Mouse (Mus musculus) MEL (cell line): Measurements from ENCODE around the gene Anxa9. TPM values are rescaled to one million over a fixed set of nuclear protein-coding genes. Genes with fewer than 3 reads are reported as not detected.
A peak's percentile ranks its signal among the peaks of the same experiment; 100 is the strongest.

Source experiments
- DNase-seq: peaks from one replicate; pipeline ENCODE4 v3.0.0; 2011; ENCODE audit warnings: low read depth, low spot score
- H3K27ac ChIP-seq: 2 replicates; pipeline ENCODE4 v1.5.1; 2012; ENCODE audit warnings: low read depth, mild to moderate bottlenecking, control low read depth, low read length, moderate library complexity; ENCODE audit not compliant: control insufficient read depth
- H3K27me3 ChIP-seq, 2 experiments: fragments of 150-350 bp in 1 of 2; sonication (generic) in 1 of 2; 2 replicates each; pipeline ENCODE4 v1.6.1; 2012; ENCODE audit warnings: low read length in 2 of 2, mild to moderate bottlenecking in 2 of 2, improper control_type of control experiment in 1 of 2, moderate library complexity in 1 of 2; ENCODE audit not compliant: insufficient read depth in 2 of 2, control insufficient read depth in 1 of 2
- H3K36me3 ChIP-seq, 2 experiments: 2 replicates each; pipeline ENCODE4 v1.6.1; 2012 to 2014; ENCODE audit warnings: low read length in 2 of 2, improper control_type of control experiment in 1 of 2, inconsistent platforms in 1 of 2, mild to moderate bottlenecking in 1 of 2; ENCODE audit not compliant: insufficient read depth in 2 of 2, control insufficient read depth in 1 of 2
- H3K4me1 ChIP-seq, 2 experiments: fragments of 150-350 bp in 1 of 2; sonication (generic) in 1 of 2; 2 replicates each; pipeline ENCODE4 v1.6.1; 2012; ENCODE audit warnings: low read length in 2 of 2, improper control_type of control experiment in 1 of 2, mild to moderate bottlenecking in 1 of 2; ENCODE audit not compliant: insufficient read depth in 2 of 2, control insufficient read depth in 1 of 2
- H3K4me3 ChIP-seq, 2 experiments: fragments of 150-350 bp in 1 of 2; sonication (generic) in 1 of 2; 2 replicates each; pipeline ENCODE4 v1.5.1; 2012; ENCODE audit warnings: low read depth in 2 of 2, low read length in 2 of 2, mild to moderate bottlenecking in 2 of 2, moderate library complexity in 2 of 2, control low read depth in 1 of 2, improper control_type of control experiment in 1 of 2; ENCODE audit not compliant: control insufficient read depth in 1 of 2, insufficient read depth in 1 of 2
- H3K79me2 ChIP-seq: 2 replicates; pipeline ENCODE4 v1.6.1; 2012; ENCODE audit warnings: mild to moderate bottlenecking, low read length, moderate library complexity; ENCODE audit not compliant: control insufficient read depth, poor library complexity, insufficient read depth
- H3K9ac ChIP-seq: 2 replicates; pipeline ENCODE4 v1.6.1; 2012; ENCODE audit warnings: low read depth, mild to moderate bottlenecking, control low read depth, low read length, moderate library complexity; ENCODE audit not compliant: control insufficient read depth, poor library complexity, severe bottlenecking
- H3K9me3 ChIP-seq: fragments of 150-350 bp; sonication (generic); replicated peaks from 2 replicates; pipeline ENCODE4 v1.6.1; 2012; ENCODE audit warnings: mild to moderate bottlenecking, low read length, improper control_type of control experiment, moderate library complexity; ENCODE audit not compliant: insufficient read depth
- BHLHE40 ChIP-seq: IDR thresholded peaks from 2 replicates; pipeline ENCODE4 v1.6.1; 2012; ENCODE audit warnings: low read depth, mild to moderate bottlenecking, inconsistent platforms, low read length, improper control_type of control experiment, borderline replicate concordance
- CHD1 ChIP-seq: IDR thresholded peaks from 2 replicates; pipeline ENCODE4 v1.6.1; 2012; ENCODE audit warnings: low read depth, mild to moderate bottlenecking, inconsistent platforms, low read length, improper control_type of control experiment
- CHD2 ChIP-seq: IDR thresholded peaks from 2 replicates; pipeline ENCODE4 v1.6.1; 2011; ENCODE audit warnings: low read length, improper control_type of control experiment
- CTCF ChIP-seq, 3 experiments: IDR thresholded peaks in 2 of 3; conservative IDR thresholded peaks in 1 of 3; 2 replicates each; pipeline ENCODE4 v1.5.1; 2011 to 2012; ENCODE audit warnings: low read length in 3 of 3, low read depth in 2 of 3, mild to moderate bottlenecking in 2 of 3, improper control_type of control experiment in 1 of 3, inconsistent platforms in 1 of 3, mixed read lengths in 1 of 3, moderate library complexity in 1 of 3; ENCODE audit not compliant: control insufficient read depth in 1 of 3, insufficient read depth in 1 of 3, poor library complexity in 1 of 3, severe bottlenecking in 1 of 3
- ETS1 ChIP-seq: IDR thresholded peaks from 2 replicates; pipeline ENCODE4 v1.6.1; 2012; ENCODE audit warnings: low read depth, mild to moderate bottlenecking, inconsistent platforms, low read length, improper control_type of control experiment, moderate library complexity
- GABPA ChIP-seq: IDR thresholded peaks from 2 replicates; pipeline ENCODE4 v1.6.1; 2012; ENCODE audit warnings: low read depth, mild to moderate bottlenecking, inconsistent platforms, low read length, improper control_type of control experiment, moderate library complexity
- HCFC1 ChIP-seq: IDR thresholded peaks from 2 replicates; pipeline ENCODE4 v1.6.1; 2012; ENCODE audit warnings: low read depth, mild to moderate bottlenecking, inconsistent platforms, low read length, improper control_type of control experiment, moderate library complexity
- KAT2A ChIP-seq: conservative IDR thresholded peaks from 2 replicates; pipeline ENCODE4 v1.6.1; 2012; ENCODE audit warnings: low read depth, low read length, improper control_type of control experiment, inconsistent platforms
- MAZ ChIP-seq: IDR thresholded peaks from 2 replicates; pipeline ENCODE4 v1.6.1; 2012; ENCODE audit warnings: low read depth, mild to moderate bottlenecking, inconsistent platforms, low read length, improper control_type of control experiment
- MYC ChIP-seq: IDR thresholded peaks from 2 replicates; pipeline ENCODE4 v1.6.1; 2011; ENCODE audit warnings: low read depth, mild to moderate bottlenecking, low read length, improper control_type of control experiment, moderate library complexity
- RAD21 ChIP-seq: IDR thresholded peaks from 2 replicates; pipeline ENCODE4 v1.6.1; 2011; ENCODE audit warnings: mild to moderate bottlenecking, low read depth, low read length, improper control_type of control experiment
- TBP ChIP-seq: IDR thresholded peaks from 2 replicates; pipeline ENCODE4 v1.8.0; 2011; ENCODE audit warnings: low read depth, low read length, improper control_type of control experiment
- UBTF ChIP-seq: IDR thresholded peaks from 2 replicates; pipeline ENCODE4 v1.6.1; 2012; ENCODE audit warnings: low read depth, mild to moderate bottlenecking, inconsistent platforms, low read length, improper control_type of control experiment, moderate library complexity, borderline replicate concordance; ENCODE audit not compliant: insufficient read depth
- polyA plus RNA-seq, 2 experiments: library from polyadenylated mRNA; stranded (reverse) in 1 of 2; unstranded in 1 of 2; fragments of >175 nt in 1 of 2; fragments of >200 nt in 1 of 2; gene quantifications; 2 replicates each; pipeline versions ENCODE4 v1.2.1 to v1.2.4; 2012; ENCODE audit warnings: low replicate concordance in 2 of 2, low read depth in 1 of 2; ENCODE audit not compliant: insufficient read length in 2 of 2, insufficient read depth in 1 of 2, missing spikeins in 1 of 2
- total RNA-seq: library from RNA; depleted of rRNA; stranded (reverse); fragments of 300-350 nt; gene quantifications from 2 replicates; pipeline ENCODE4 v1.2.3, GENCODE M21; 2012

Anxa9 gene
- total and polyA plus RNA-seq, 3 experiments: 7.7 to 33.9 TPM; not detected in 1

- DNase-seq: no peak
Observed at GRCm38 (mm10) chr3:95267855-95268254, 39.1 kb downstream of the Anxa9 start.

GRCm38 (mm10) chr3:95266052-95266451 lies 40.9 kb downstream of the Anxa9 start:
- H3K27me3 ChIP-seq: no peaks in the 10 kb centered on the region
- H3K9ac ChIP-seq: no peak overlapping the region
- DNase-seq: no peak
- H3K9me3 ChIP-seq: no peaks in the 10 kb centered on the region
- TF ChIP-seq MAZ (no peak), CTCF (IDR thresholded peaks at IDR 0.05 in 2 of 3, conservative IDR thresholded peaks at IDR 0.05 in 1 of 3; ENCODE audit: control insufficient read depth in 1 of 3, insufficient read depth in 1 of 3, low read depth in 2 of 3, low read length in 3 of 3, poor library complexity in 1 of 3, severe bottlenecking in 1 of 3) (peak in 1 of 3 experiments; percentile 12; a peak in 1 of 6 replicates)
- H3K79me2 ChIP-seq: no peaks in the 10 kb centered on the region
- peaks cover 3 to 22% of the 10 kb centered on the region in 2 experiments; a peak in 3 of 4 replicates for H3K36me3 ChIP-seq
- no peak overlapping the region for H3K27ac ChIP-seq
- no peaks in the 10 kb centered on the region for H3K4me1 ChIP-seq
- H3K4me3 ChIP-seq: no peak overlapping the region

More at GRCm38 (mm10) chr3:95267855-95268254, 39.1 kb downstream of the Anxa9 start:
- H3K4me1 ChIP-seq: no peaks in the 10 kb centered on the region
- H3K4me3 ChIP-seq: no peak overlapping the region
- peaks cover 3 to 14% of the 10 kb centered on the region in 2 experiments; a peak in 3 of 4 replicates for H3K36me3 ChIP-seq
- H3K9me3 ChIP-seq: no peaks in the 10 kb centered on the region
- H3K79me2 ChIP-seq: no peaks in the 10 kb centered on the region
- no peak overlapping the region for H3K9ac ChIP-seq
- H3K27ac ChIP-seq: no peak overlapping the region
- no peaks in the 10 kb centered on the region for H3K27me3 ChIP-seq
- TF ChIP-seq BHLHE40 (no peak), CHD1 (no peak), UBTF (no peak), ETS1 (no peak), GABPA (no peak), HCFC1 (no peak), TBP (no peak), CHD2 (no peak), RAD21 (no peak)

- Histone ChIP-seq H3K79me2 (no peaks in the 10 kb centered on the region), H3K27ac (no peak overlapping the region), H3K9me3 (no peaks in the 10 kb centered on the region), H3K27me3 (no peaks in the 10 kb centered on the region), H3K36me3 (peaks cover 3 to 22% of the 10 kb centered on the region in 2 experiments; a peak in 3 of 4 replicates), H3K4me3 (no peak overlapping the region), H3K9ac (no peak overlapping the region), H3K4me1 (no peaks in the 10 kb centered on the region)
- TF ChIP-seq KAT2A (no peak), UBTF (no peak), HCFC1 (no peak), BHLHE40 (no peak), MYC (no peak)
- no peak for DNase-seq
Observed at GRCm38 (mm10) chr3:95264724-95265123, 42.3 kb downstream of the Anxa9 start.
